Mouse (Mus musculus): ENCODE measurements around the gene Nup62.
A peak's percentile ranks its signal among the peaks of the same experiment; 100 is the strongest.

Nup62 gene

GRCm38 (mm10) chr7:44815721-44816469 is at the start of gene Nup62, which contains the start of gene Il4i1:
TSS of gene Nup62 (plus strand) at chr7:44816088.
TSS of gene Il4i1 (plus strand) at chr7:44816387.
- DNase-seq (ENCODE audit: low spot score in 2 of 2) = peak; percentile 98 to 99

GRCm38 (mm10) chr7:44768129-44768528 is 47.8 kb upstream of the Nup62 start:
- no peak for DNase-seq (ENCODE audit: low spot score in 2 of 2)

- DNase-seq (ENCODE audit: low spot score in 2 of 2) = no peak
Measured at GRCm38 (mm10) chr7:44770046-44770578, 45.8 kb upstream of the Nup62 start.

GRCm38 (mm10) chr7:44772591-44773204 is 43.2 kb upstream of the Nup62 start:
- no peak for DNase-seq (ENCODE audit: low spot score in 2 of 2)

- DNase-seq (ENCODE audit: low spot score in 2 of 2) = no peak
Measured at GRCm38 (mm10) chr7:44776849-44777498, 38.9 kb upstream of the Nup62 start.

- DNase-seq (ENCODE audit: low spot score in 2 of 2) = no peak
Measured at GRCm38 (mm10) chr7:44780101-44780500, 35.8 kb upstream of the Nup62 start.

GRCm38 (mm10) chr7:44789531-44789930 is 26.4 kb upstream of the Nup62 start:
- no peak for DNase-seq (ENCODE audit: low spot score in 2 of 2)

GRCm38 (mm10) chr7:44790066-44790465 is 25.8 kb upstream of the Nup62 start:
- no peak for DNase-seq (ENCODE audit: low spot score in 2 of 2)

GRCm38 (mm10) chr7:44792781-44793180 is 23.1 kb upstream of the Nup62 start:
- no peak for DNase-seq (ENCODE audit: low spot score in 2 of 2)

- DNase-seq (ENCODE audit: low spot score in 2 of 2) = no peak
Measured at GRCm38 (mm10) chr7:44808927-44809326, 7.0 kb upstream of the Nup62 start.

- DNase-seq (ENCODE audit: low spot score in 2 of 2) = no peak
Measured at GRCm38 (mm10) chr7:44809466-44809865, 6.4 kb upstream of the Nup62 start.

GRCm38 (mm10) chr7:44810365-44810764 is 5.5 kb upstream of the Nup62 start:
- no peak for DNase-seq (ENCODE audit: low spot score in 2 of 2)

GRCm38 (mm10) chr7:44810819-44811557 is 4.9 kb upstream of the Nup62 start:
- DNase-seq (ENCODE audit: low spot score in 2 of 2) = no peak

- DNase-seq (ENCODE audit: low spot score in 2 of 2) = no peak
Measured at GRCm38 (mm10) chr7:44812651-44813325, 3.1 kb upstream of the Nup62 start.

GRCm38 (mm10) chr7:44813985-44814384 is 1.9 kb upstream of the Nup62 start:
- DNase-seq (ENCODE audit: low spot score in 2 of 2) = no peak

GRCm38 (mm10) chr7:44814423-44814822 is 1.5 kb upstream of the Nup62 start:
- DNase-seq (ENCODE audit: low spot score in 2 of 2) = no peak

- peak in 1 of 2 experiments; percentile 28 for DNase-seq (ENCODE audit: low spot score in 2 of 2)
Measured at GRCm38 (mm10) chr7:44814952-44815553, 835 bp upstream of the Nup62 start.

- peak in 1 of 2 experiments; percentile 42 for DNase-seq (ENCODE audit: low spot score in 2 of 2)
Measured at GRCm38 (mm10) chr7:44816470-44817021, 658 bp downstream of the Nup62 start, which contains the start of gene Atf5. TSS of gene Atf5 (minus strand) at chr7:44816658.

GRCm38 (mm10) chr7:44817441-44817840 is 1.6 kb downstream of the Nup62 start:
- DNase-seq (ENCODE audit: low spot score in 2 of 2) = peak in 1 of 2 experiments; percentile 2

- DNase-seq (ENCODE audit: low spot score in 2 of 2) = peak in 1 of 2 experiments; percentile 5
Measured at GRCm38 (mm10) chr7:44818164-44818563, 2.3 kb downstream of the Nup62 start.
